16 mouse cellular contexts compared by ENCODE assay signal in the genomic region with DNA sequence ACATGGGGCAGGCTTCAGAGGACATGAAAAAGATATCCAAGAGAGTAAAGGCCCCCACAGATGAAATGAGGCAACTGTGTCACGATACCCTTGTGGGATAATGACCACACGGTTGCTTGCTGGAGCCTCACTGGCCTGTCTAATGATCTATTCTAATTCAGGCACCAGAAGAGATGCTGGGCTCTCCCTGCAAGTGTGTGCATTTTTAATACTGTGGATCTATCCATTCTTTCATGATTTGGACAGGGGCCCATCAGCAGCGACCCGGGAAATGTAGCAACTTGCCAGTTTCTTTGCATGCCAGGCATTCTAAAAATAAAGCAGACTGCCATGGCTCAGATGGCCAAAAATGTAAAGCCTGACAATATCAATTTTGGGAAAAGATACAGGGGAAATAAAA.
DNase-seq lines count a peak whose midpoint lies in the region; ATAC-seq lines count a peak whose summit lies in the region.
"Had no signal": no experiment of that assay in that cellular context is flagged by ENCODE, and none has a peak within 500 bp of the region (broad histone marks: within the 10 kb centered on the region; RNA-seq: fewer than 3 reads in every experiment).

No protein-coding gene starts in this region.

- H3K9ac ChIP-seq in hindbrain, embryonic 15.5 days: no peak overlapping the region
- peak overlapping the region; percentile 11; the same call in 1 of the 2 replicates for H3K9ac ChIP-seq in embryonic facial prominence, embryonic 13.5 days
- H3K9ac ChIP-seq in midbrain, embryonic 16.5 days (ENCODE audit: low read depth, low read length): no peak overlapping the region
- H3K9ac ChIP-seq: kidney, embryonic 15.5 days; liver, embryonic 12.5 days had no signal

- H3K36me3 ChIP-seq in hindbrain, embryonic 15.5 days: no peaks in the 10 kb centered on the region
- no peaks in the 10 kb centered on the region for H3K36me3 ChIP-seq in hindbrain, embryonic 10.5 days
- no peaks in the 10 kb centered on the region for H3K36me3 ChIP-seq in embryonic facial prominence, embryonic 13.5 days
- no peaks in the 10 kb centered on the region for H3K36me3 ChIP-seq in midbrain, embryonic 16.5 days (ENCODE audit: control insufficient read depth, insufficient read depth, low read length)
- H3K36me3 ChIP-seq: kidney, embryonic 15.5 days; liver, embryonic 12.5 days had no signal

- 0 out of 2 replicates have a peak, but pooled peaks have one; percentile 52 for ATAC-seq in hindbrain, embryonic 15.5 days (ENCODE audit: low FRiP score, low read depth)
- no peak for ATAC-seq in embryonic facial prominence, embryonic 13.5 days (ENCODE audit: insufficient number of reproducible peaks, insufficient read depth, low FRiP score, low TSS enrichment, low read depth)
- ATAC-seq in midbrain, embryonic 16.5 days: peak; percentile 55; the same call in 1 of the 2 replicates
- ATAC-seq: inflammation-experienced regulatory T-cells, adult 6 months; liver, embryonic 12.5 days; lung, postnatal 0 days had no signal

- H3K9me3 ChIP-seq in hindbrain, embryonic 15.5 days: no peaks in the 10 kb centered on the region
- H3K9me3 ChIP-seq in hindbrain, embryonic 10.5 days: no peaks in the 10 kb centered on the region
- no peaks in the 10 kb centered on the region for H3K9me3 ChIP-seq in embryonic facial prominence, embryonic 13.5 days
- no peaks in the 10 kb centered on the region for H3K9me3 ChIP-seq in midbrain, embryonic 16.5 days (replicated peaks; ENCODE audit: control insufficient read depth, low read length, poor library complexity, severe bottlenecking)
- H3K9me3 ChIP-seq: kidney, embryonic 15.5 days; liver, embryonic 12.5 days had no signal

- H3K27ac ChIP-seq in hindbrain, embryonic 15.5 days (replicated peaks): peak overlapping the region; percentile 36; the same call in 1 of the 2 replicates
- no peak overlapping the region for H3K27ac ChIP-seq in hindbrain, embryonic 10.5 days
- H3K27ac ChIP-seq in embryonic facial prominence, embryonic 13.5 days: no peak overlapping the region
- peak overlapping the region; percentile 3; the same call in 1 of the 2 replicates for H3K27ac ChIP-seq in midbrain, embryonic 16.5 days (ENCODE audit: low read length)
- H3K27ac ChIP-seq: kidney, embryonic 15.5 days; layer of hippocampus, adult 2 months; liver, embryonic 12.5 days had no signal

- 0 out of 2 replicates have a peak overlapping the region, but pooled peaks have one; percentile 21 for H3K4me2 ChIP-seq in hindbrain, embryonic 15.5 days
- peak overlapping the region; percentile 22 for H3K4me2 ChIP-seq in embryonic facial prominence, embryonic 13.5 days
- no peak overlapping the region for H3K4me2 ChIP-seq in midbrain, embryonic 16.5 days (ENCODE audit: low read length)
- H3K4me2 ChIP-seq: kidney, embryonic 15.5 days; liver, embryonic 12.5 days had no signal

- no peaks in the 10 kb centered on the region for H3K27me3 ChIP-seq in hindbrain, embryonic 15.5 days
- H3K27me3 ChIP-seq in hindbrain, embryonic 10.5 days (ENCODE audit: insufficient read depth, poor library complexity, severe bottlenecking): no peaks in the 10 kb centered on the region
- no peaks in the 10 kb centered on the region for H3K27me3 ChIP-seq in embryonic facial prominence, embryonic 13.5 days
- no peaks in the 10 kb centered on the region for H3K27me3 ChIP-seq in midbrain, embryonic 16.5 days (ENCODE audit: control insufficient read depth, insufficient read depth, low read depth, low read length)
- H3K27me3 ChIP-seq: kidney, embryonic 15.5 days; liver, embryonic 12.5 days had no signal

- 40% methylated on average over 4 of the region's 4 CpGs for WGBS in hindbrain, embryonic 15.5 days
- 88% methylated on average over 4 of the region's 4 CpGs for WGBS in hindbrain, embryonic 10.5 days
- 46% methylated on average over 4 of the region's 4 CpGs for WGBS in embryonic facial prominence, embryonic 13.5 days
- 34% methylated on average over 4 of the region's 4 CpGs for WGBS in midbrain, embryonic 16.5 days

- H3K4me1 ChIP-seq in hindbrain, embryonic 15.5 days (replicated peaks): peaks cover 24% of the 10 kb centered on the region
- H3K4me1 ChIP-seq in hindbrain, embryonic 10.5 days (replicated peaks): no peaks in the 10 kb centered on the region
- peaks cover 21% of the 10 kb centered on the region for H3K4me1 ChIP-seq in embryonic facial prominence, embryonic 13.5 days
- peaks cover 16% of the 10 kb centered on the region for H3K4me1 ChIP-seq in midbrain, embryonic 16.5 days (ENCODE audit: control insufficient read depth, insufficient read depth, low read length)
- H3K4me1 ChIP-seq: kidney, embryonic 15.5 days; liver, embryonic 12.5 days had no signal

- DNase-seq in hindbrain, embryonic 10.5 days (ENCODE audit: low spot score): no peak
- DNase-seq in cerebellum, adult 8-10 months: peak; percentile 25
- no peak for DNase-seq in thymus, adult 18-20 months
- no peak for DNase-seq in heart, adult 9 months (ENCODE audit: low spot score in 2 of 2)
- DNase-seq: adrenal gland, adult 8-10 months; gastrocnemius, postnatal 10 days; thymus, postnatal 25 days had no signal

- no peak overlapping the region for H3K4me3 ChIP-seq in hindbrain, embryonic 15.5 days
- H3K4me3 ChIP-seq in hindbrain, embryonic 10.5 days: no peak overlapping the region
- no peak overlapping the region for H3K4me3 ChIP-seq in embryonic facial prominence, embryonic 13.5 days
- no peak overlapping the region for H3K4me3 ChIP-seq in midbrain, embryonic 16.5 days (ENCODE audit: low read depth, low read length)
- H3K4me3 ChIP-seq: erythroblast, embryonic 14.5 days; kidney, embryonic 15.5 days; layer of hippocampus, adult 2 months; liver, embryonic 12.5 days had no signal

Comparison
In these comparisons a context has a peak if more than half of its experiments do, and no peak if none do; other contexts are left out.
1. H3K27ac ChIP-seq: peak in hindbrain, embryonic 15.5 days (single experiment) and midbrain, embryonic 16.5 days (single experiment); none in hindbrain, embryonic 10.5 days (single experiment) and embryonic facial prominence, embryonic 13.5 days (single experiment).